Mouse (Mus musculus): ENCODE measurements around the gene Mdc1. TPM values are rescaled to one million over a fixed set of nuclear protein-coding genes. Genes with fewer than 3 reads are reported as not detected.

Mdc1 gene
- polyA plus RNA-seq, 1 experiment from 2014 or later = 8.6 TPM

DNA sequence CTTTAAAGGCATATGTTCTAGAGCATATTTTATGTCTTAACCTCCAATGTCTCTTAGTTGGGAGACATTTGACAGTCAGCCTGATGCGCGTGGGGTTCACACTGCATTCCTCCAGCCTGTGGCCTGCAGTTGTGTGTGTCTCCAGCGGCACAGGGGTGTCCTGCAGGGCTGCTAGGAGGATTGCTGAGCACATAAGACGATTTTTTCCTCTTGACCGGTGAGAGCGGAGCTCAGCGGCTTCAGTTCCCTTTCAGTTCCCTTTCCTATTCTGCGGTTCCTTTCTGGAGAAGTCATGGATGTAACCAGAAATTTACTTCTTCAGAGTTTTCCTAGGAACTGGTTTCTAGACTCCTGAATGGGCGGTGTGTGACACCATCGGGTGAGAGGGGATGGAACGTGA lies 31.9 kb upstream of the Mdc1 start:
- Histone ChIP-seq H3K9ac (ENCODE audit: low read depth, low read length) (no peak overlapping the region), H3K36me3 (ENCODE audit: control insufficient read depth, insufficient read depth, low read length) (no peaks in the 10 kb centered on the region), H3K27ac (ENCODE audit: low read length) (no peak overlapping the region), H3K9me3 (replicated peaks; ENCODE audit: control insufficient read depth, low read length, poor library complexity, severe bottlenecking) (no peaks in the 10 kb centered on the region), H3K4me2 (ENCODE audit: low read length) (no peak overlapping the region), H3K4me1 (ENCODE audit: control insufficient read depth, insufficient read depth, low read length) (no peaks in the 10 kb centered on the region), H3K4me3 (ENCODE audit: low read depth, low read length) (no peak overlapping the region), H3K27me3 (ENCODE audit: control insufficient read depth, insufficient read depth, low read depth, low read length) (no peaks in the 10 kb centered on the region)
- WGBS = 88% methylated on average over 11 of the region's 11 CpGs
- ATAC-seq = no peak

DNA sequence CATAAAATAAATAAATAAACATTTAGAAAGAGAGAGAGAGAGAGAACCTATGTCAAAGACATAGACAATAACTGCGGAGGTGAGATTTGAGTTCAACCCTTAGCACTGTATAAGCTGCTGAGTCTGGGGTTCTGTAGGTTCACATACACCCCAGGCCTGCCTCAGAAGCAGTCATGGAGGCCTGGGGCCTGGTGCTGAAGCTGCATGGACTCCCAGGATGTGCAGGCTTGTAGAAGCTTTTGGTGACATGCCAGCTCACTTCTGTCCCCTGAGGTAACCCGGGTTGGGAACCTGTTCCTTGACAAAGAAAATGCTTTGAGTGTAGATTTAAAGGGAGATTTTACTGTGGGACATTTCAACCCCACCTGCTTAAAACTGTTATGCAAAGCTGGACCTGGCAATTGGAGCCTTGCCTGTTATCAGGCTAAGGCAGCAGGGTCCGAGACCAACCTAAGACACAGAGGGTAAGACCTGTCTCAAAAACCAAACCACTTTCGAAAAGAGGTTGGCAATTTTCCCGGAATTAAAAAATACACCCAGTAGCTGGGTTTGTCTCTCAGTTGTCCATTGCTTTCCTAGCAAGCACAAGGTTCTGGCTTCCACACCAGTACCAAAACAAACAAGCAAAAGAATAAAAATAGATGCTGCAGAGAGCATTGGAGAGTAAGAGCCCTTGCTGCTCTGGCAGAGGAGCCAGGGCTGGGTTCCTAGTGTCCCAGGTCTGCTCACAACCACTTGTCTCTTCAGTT lies 30.2 kb upstream of the Mdc1 start:
- Histone ChIP-seq H3K9me3 (replicated peaks; ENCODE audit: control insufficient read depth, low read length, poor library complexity, severe bottlenecking) (no peaks in the 10 kb centered on the region), H3K9ac (ENCODE audit: low read depth, low read length) (no peak overlapping the region), H3K4me2 (ENCODE audit: low read length) (no peak overlapping the region), H3K4me3 (ENCODE audit: low read depth, low read length) (no peak overlapping the region), H3K36me3 (ENCODE audit: control insufficient read depth, insufficient read depth, low read length) (no peaks in the 10 kb centered on the region), H3K27me3 (ENCODE audit: control insufficient read depth, insufficient read depth, low read depth, low read length) (no peaks in the 10 kb centered on the region), H3K27ac (ENCODE audit: low read length) (no peak overlapping the region), H3K4me1 (ENCODE audit: control insufficient read depth, insufficient read depth, low read length) (no peaks in the 10 kb centered on the region)
- WGBS = 80% methylated on average over 5 of the region's 5 CpGs
- no peak for ATAC-seq

DNA sequence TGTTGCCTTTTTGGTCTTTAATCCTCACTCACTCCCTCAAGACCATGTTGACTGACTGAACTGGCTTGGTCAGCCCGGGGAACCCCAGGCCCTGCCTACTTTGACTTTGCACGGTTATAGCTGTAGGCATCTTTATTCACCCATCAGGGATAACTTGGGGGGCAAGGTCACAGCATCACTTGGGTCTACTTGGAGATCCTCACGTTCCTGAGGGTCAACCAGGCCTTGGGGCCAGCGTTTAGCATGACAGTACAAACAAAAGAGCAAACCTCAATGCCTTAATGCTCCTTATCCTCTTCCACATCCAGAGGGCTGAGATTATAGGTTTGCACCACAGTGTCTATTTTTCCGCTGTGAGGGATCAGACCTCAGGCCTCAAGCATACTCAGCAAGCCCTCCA lies 29.0 kb upstream of the Mdc1 start:
- no peak for ATAC-seq
- Histone ChIP-seq H3K27me3 (ENCODE audit: control insufficient read depth, insufficient read depth, low read depth, low read length) (no peaks in the 10 kb centered on the region), H3K27ac (ENCODE audit: low read length) (no peak overlapping the region), H3K4me3 (ENCODE audit: low read depth, low read length) (no peak overlapping the region), H3K36me3 (ENCODE audit: control insufficient read depth, insufficient read depth, low read length) (no peaks in the 10 kb centered on the region), H3K4me1 (ENCODE audit: control insufficient read depth, insufficient read depth, low read length) (no peaks in the 10 kb centered on the region), H3K4me2 (ENCODE audit: low read length) (no peak overlapping the region), H3K9me3 (replicated peaks; ENCODE audit: control insufficient read depth, low read length, poor library complexity, severe bottlenecking) (no peaks in the 10 kb centered on the region), H3K9ac (ENCODE audit: low read depth, low read length) (no peak overlapping the region)
- WGBS = 65% methylated on average over 5 of the region's 5 CpGs

DNA sequence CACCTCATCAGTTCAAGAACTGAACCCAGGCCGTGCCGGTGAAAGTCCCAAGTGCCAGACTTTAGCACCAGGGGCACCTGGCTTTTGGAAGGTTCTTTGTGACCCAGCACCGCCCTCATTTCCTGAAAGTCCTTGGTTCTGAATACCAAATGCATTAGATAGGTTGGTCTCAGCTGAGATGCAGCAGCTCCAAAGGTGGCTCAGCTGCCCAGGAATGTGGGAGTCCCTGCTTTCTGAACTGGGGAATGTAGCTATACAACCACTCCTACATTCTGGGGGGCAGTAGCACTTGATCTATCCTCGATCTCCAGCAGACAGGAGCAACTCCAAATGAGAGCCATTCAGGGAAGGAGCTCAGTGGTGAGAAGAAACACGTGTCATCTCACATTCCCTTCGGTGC lies 28.6 kb upstream of the Mdc1 start:
- H3K36me3 ChIP-seq (ENCODE audit: control insufficient read depth, insufficient read depth, low read length) = no peaks in the 10 kb centered on the region
- no peak overlapping the region for H3K4me2 ChIP-seq (ENCODE audit: low read length)
- no peak overlapping the region for H3K27ac ChIP-seq (ENCODE audit: low read length)
- no peak overlapping the region for H3K9ac ChIP-seq (ENCODE audit: low read depth, low read length)
- ATAC-seq = no peak
- H3K27me3 ChIP-seq (ENCODE audit: control insufficient read depth, insufficient read depth, low read depth, low read length) = no peaks in the 10 kb centered on the region
- no peaks in the 10 kb centered on the region for H3K9me3 ChIP-seq (replicated peaks; ENCODE audit: control insufficient read depth, low read length, poor library complexity, severe bottlenecking)
- no peaks in the 10 kb centered on the region for H3K4me1 ChIP-seq (ENCODE audit: control insufficient read depth, insufficient read depth, low read length)
- H3K4me3 ChIP-seq (ENCODE audit: low read depth, low read length) = no peak overlapping the region
- WGBS = 73% methylated on average over 6 of the region's 6 CpGs

DNA sequence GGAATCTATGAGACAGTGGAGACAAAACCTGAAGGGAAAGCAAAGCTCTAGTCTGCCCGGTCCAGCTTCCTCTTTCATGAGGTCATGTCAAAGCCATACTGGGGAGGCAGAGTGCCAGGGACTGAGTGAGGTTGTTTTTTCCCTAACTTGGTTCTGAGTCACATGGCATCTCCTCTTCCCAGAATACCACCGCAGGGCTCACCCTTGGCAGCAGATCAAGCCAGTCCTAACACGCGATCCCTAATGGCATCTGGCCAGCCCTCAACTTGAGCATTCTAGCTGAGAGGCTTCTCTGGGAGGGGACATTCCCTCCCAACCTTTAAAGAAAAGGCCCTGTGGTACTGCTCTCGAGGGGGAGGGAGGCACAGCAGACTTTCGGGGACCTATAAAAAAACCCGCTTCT lies 28.1 kb upstream of the Mdc1 start:
- no peak overlapping the region for H3K4me3 ChIP-seq (ENCODE audit: low read depth, low read length)
- H3K36me3 ChIP-seq (ENCODE audit: control insufficient read depth, insufficient read depth, low read length) = no peaks in the 10 kb centered on the region
- 49% methylated on average over 7 of the region's 7 CpGs for WGBS
- H3K9me3 ChIP-seq (replicated peaks; ENCODE audit: control insufficient read depth, low read length, poor library complexity, severe bottlenecking) = no peaks in the 10 kb centered on the region
- H3K27ac ChIP-seq (ENCODE audit: low read length) = no peak overlapping the region
- no peak overlapping the region for H3K4me2 ChIP-seq (ENCODE audit: low read length)
- H3K27me3 ChIP-seq (ENCODE audit: control insufficient read depth, insufficient read depth, low read depth, low read length) = no peaks in the 10 kb centered on the region
- no peaks in the 10 kb centered on the region for H3K4me1 ChIP-seq (ENCODE audit: control insufficient read depth, insufficient read depth, low read length)
- H3K9ac ChIP-seq (ENCODE audit: low read depth, low read length) = no peak overlapping the region
- ATAC-seq = peak; percentile 32; the same call in 1 of the 2 replicates

DNA sequence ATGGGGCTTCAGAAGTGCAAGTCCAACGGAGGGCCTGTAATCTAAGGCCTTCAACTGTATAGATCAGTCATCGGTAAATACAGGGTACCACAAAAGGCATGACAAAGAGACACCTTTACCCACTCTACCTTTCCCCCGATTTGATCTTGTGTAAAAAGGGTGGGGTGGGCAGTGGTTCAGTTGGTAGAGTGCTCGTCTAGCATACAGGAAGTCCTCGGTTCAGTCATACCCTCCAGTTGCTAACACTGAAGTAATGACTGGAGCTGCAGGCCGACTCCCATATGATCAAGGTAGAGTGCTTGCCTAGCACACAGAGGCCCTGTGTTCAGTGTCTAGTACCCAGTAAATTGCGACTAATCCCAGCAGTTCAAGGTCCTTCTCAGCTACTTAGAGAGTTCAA lies 27.7 kb upstream of the Mdc1 start:
- WGBS = 84% methylated on average over 7 of the region's 7 CpGs
- no peaks in the 10 kb centered on the region for H3K4me1 ChIP-seq (ENCODE audit: control insufficient read depth, insufficient read depth, low read length)
- H3K4me2 ChIP-seq (ENCODE audit: low read length) = no peak overlapping the region
- no peak overlapping the region for H3K9ac ChIP-seq (ENCODE audit: low read depth, low read length)
- no peaks in the 10 kb centered on the region for H3K36me3 ChIP-seq (ENCODE audit: control insufficient read depth, insufficient read depth, low read length)
- no peak overlapping the region for H3K27ac ChIP-seq (ENCODE audit: low read length)
- peak; percentile 32; the same call in 1 of the 2 replicates for ATAC-seq
- no peaks in the 10 kb centered on the region for H3K27me3 ChIP-seq (ENCODE audit: control insufficient read depth, insufficient read depth, low read depth, low read length)
- no peak overlapping the region for H3K4me3 ChIP-seq (ENCODE audit: low read depth, low read length)
- H3K9me3 ChIP-seq (replicated peaks; ENCODE audit: control insufficient read depth, low read length, poor library complexity, severe bottlenecking) = no peaks in the 10 kb centered on the region

DNA sequence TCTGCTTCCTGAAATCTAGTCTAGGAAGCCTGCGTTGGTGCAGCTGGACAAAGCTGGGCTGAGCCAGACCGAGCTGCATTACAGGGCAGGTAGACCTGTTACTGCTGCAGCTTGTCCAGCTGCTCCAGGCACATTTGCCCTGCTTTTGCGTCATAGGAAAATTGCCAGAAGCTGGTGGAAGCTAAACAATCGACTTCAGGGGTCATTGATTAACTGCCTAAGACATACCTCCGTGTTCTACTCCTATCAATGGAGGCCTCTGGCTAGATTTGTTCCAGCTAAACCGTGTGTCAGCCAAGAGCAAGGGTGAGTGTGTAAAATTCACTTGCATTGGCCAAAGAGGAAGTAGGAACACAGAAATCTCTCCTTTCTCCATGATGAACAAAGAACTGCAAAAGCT lies 26.6 kb upstream of the Mdc1 start:
- no peak overlapping the region for H3K4me3 ChIP-seq (ENCODE audit: low read depth, low read length)
- H3K9me3 ChIP-seq (replicated peaks; ENCODE audit: control insufficient read depth, low read length, poor library complexity, severe bottlenecking) = no peaks in the 10 kb centered on the region
- no peak for ATAC-seq
- H3K4me2 ChIP-seq (ENCODE audit: low read length) = no peak overlapping the region
- 0 out of 2 replicates have a peak, but pooled peaks cover 4% of the 10 kb centered on the region for H3K27me3 ChIP-seq (ENCODE audit: control insufficient read depth, insufficient read depth, low read depth, low read length)
- no peak overlapping the region for H3K9ac ChIP-seq (ENCODE audit: low read depth, low read length)
- H3K36me3 ChIP-seq (ENCODE audit: control insufficient read depth, insufficient read depth, low read length) = no peaks in the 10 kb centered on the region
- no peak overlapping the region for H3K27ac ChIP-seq (ENCODE audit: low read length)
- H3K4me1 ChIP-seq (ENCODE audit: control insufficient read depth, insufficient read depth, low read length) = no peaks in the 10 kb centered on the region
- WGBS = 73% methylated on average over 6 of the region's 6 CpGs

DNA sequence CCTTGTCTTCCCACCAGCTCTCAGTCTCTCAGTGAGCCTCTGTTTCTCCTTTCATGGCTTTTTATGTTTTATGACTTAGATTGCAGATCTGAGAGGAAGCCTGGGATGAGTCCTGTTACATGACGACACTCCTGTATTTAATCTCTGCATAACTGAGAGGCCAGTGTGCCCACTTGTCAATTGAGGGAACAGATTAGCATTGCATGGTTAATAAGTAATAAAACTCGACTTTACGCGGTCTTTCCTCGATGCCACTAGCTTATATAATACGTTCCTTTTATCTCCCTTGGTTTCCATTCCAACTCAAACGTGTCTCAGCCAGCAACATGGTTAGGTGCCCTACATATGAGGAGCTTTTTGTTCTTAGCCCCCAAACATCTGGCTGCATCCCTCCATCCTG lies 25.5 kb upstream of the Mdc1 start:
- Histone ChIP-seq H3K36me3 (ENCODE audit: control insufficient read depth, insufficient read depth, low read length) (no peaks in the 10 kb centered on the region), H3K9ac (ENCODE audit: low read depth, low read length) (no peak overlapping the region), H3K4me3 (ENCODE audit: low read depth, low read length) (no peak overlapping the region), H3K27me3 (ENCODE audit: control insufficient read depth, insufficient read depth, low read depth, low read length) (peaks cover 8% of the 10 kb centered on the region; the same call in 1 of the 2 replicates), H3K4me1 (ENCODE audit: control insufficient read depth, insufficient read depth, low read length) (0 out of 2 replicates have a peak, but pooled peaks cover under 1% of the 10 kb centered on the region), H3K27ac (ENCODE audit: low read length) (no peak overlapping the region), H3K4me2 (ENCODE audit: low read length) (no peak overlapping the region), H3K9me3 (replicated peaks; ENCODE audit: control insufficient read depth, low read length, poor library complexity, severe bottlenecking) (no peaks in the 10 kb centered on the region)
- WGBS = 57% methylated on average over 7 of the region's 7 CpGs
- no peak for ATAC-seq

DNA sequence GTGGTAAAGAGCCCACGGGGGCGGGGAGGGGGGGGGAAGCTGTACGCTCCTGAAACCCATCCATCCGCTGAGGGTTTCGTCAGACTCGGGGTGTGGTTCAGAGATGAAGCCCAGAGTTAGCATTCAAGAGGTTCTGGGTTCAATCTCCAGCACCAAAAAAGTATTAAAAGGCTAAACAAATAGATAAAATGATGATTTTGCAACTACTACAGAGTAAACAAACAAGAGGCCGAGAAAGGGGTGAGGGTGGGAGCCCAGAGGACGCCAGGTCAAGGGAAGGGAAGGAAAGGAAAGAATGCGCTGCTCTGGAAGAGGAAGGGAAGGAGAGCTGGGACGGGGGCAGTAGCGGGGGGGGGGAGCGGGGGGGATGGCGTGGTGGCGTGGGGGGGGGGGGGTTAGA lies 24.6 kb upstream of the Mdc1 start:
- peaks cover 9% of the 10 kb centered on the region for H3K4me1 ChIP-seq (ENCODE audit: control insufficient read depth, insufficient read depth, low read length)
- H3K9me3 ChIP-seq (replicated peaks; ENCODE audit: control insufficient read depth, low read length, poor library complexity, severe bottlenecking) = no peaks in the 10 kb centered on the region
- WGBS = 46% methylated on average over 7 of the region's 14 CpGs
- H3K27ac ChIP-seq (ENCODE audit: low read length) = no peak overlapping the region
- H3K4me3 ChIP-seq (ENCODE audit: low read depth, low read length) = no peak overlapping the region
- H3K9ac ChIP-seq (ENCODE audit: low read depth, low read length) = no peak overlapping the region
- H3K36me3 ChIP-seq (ENCODE audit: control insufficient read depth, insufficient read depth, low read length) = no peaks in the 10 kb centered on the region
- ATAC-seq = no peak
- H3K4me2 ChIP-seq (ENCODE audit: low read length) = no peak overlapping the region
- peaks cover 8% of the 10 kb centered on the region; the same call in 1 of the 2 replicates for H3K27me3 ChIP-seq (ENCODE audit: control insufficient read depth, insufficient read depth, low read depth, low read length)

Measured in midbrain, embryonic 16.5 days (tissue).